Mouse (Mus musculus): ENCODE measurements around the gene Snapc1.
A peak's percentile ranks its signal among the peaks of the same experiment; 100 is the strongest.

Snapc1 gene

DNA sequence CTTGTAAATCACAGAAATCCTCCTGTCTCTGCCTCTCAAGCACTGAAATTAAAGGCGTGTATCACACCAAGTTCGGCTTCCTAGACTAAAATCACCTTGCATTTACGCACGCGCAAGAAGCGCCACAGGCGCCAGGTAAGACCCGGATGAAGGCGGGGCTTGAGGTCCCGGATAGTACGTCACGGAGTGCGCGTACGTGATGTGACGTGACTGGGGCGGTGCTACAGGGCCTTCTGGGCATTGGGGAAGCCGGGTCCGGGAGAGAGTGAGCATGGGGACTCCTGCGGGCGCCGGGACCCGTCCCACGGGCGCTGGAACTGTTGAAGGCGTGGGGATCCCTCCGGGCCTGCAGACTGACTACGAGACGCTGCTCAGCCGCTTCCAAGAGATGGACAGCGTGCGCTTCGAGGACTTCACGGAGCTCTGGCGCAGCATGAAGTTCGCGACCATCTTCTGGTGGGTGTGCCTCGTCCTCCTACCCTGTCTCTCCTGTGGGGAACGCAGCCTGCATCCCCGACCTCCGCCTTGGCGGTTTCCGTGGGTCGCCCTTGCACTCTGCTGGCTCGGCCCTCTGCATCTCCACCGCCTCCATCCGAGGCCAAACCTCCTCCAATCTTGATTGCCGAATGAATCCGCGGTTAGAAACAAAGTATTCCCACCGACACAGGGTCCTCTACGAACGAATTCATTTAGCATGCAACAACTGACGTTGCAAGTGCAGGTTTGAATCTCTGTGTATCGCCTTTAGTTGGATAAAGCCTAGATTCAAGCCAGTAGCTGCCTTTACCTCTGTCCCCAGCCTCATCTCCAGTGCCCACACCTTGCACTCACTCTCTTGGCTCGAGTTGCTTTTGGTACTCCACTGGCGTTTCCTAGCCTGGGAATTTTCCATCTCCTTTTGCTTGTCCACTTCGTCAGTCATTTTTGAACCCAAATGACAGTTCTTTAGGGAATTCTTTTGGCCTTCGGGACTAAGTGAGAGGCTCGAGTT, at the start of gene Snapc1:
TSS of gene Snapc1 (plus strand) at position 191 of the 991 bp plus-strand sequence.
- peak; percentile 97 for DNase-seq

DNA sequence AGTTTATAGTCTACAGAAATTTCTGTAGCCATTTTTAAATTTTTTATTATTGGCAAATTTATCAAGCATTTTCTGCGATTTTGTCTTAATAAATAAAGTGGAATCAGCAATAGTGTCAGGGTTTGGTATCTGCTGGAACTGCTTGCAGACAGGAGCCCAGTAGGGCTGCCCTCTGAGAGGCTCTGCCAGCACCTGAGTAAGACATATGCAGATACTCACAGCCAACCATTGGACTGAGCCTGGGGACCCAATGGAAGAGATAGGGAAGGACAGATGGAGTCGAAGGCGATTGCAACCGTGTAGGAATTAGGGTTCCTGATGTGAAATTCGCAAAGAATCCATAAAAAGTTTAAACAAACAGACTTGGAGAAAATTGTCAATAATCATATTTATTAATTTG, 45.8 kb upstream of the Snapc1 start:
- no peak for DNase-seq

DNA sequence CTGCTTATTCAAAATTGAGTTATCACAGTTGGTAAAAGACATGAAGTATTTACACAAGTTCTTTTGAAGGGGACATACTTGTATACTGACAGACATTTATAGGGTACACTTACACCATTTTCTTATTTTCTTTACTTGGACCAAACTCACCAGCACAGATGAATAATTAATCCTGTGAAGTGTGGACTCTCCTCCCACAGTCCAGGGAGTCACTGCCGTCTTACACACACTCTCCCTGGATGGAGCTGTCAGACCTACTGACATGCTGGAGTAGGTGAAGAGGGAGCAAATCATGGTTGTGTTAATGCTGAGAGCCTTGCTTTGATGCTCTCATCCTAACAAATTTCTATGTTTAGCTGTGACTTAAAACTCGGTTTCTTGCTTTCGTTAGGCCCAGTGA, 34.0 kb upstream of the Snapc1 start:
- DNase-seq: no peak

DNA sequence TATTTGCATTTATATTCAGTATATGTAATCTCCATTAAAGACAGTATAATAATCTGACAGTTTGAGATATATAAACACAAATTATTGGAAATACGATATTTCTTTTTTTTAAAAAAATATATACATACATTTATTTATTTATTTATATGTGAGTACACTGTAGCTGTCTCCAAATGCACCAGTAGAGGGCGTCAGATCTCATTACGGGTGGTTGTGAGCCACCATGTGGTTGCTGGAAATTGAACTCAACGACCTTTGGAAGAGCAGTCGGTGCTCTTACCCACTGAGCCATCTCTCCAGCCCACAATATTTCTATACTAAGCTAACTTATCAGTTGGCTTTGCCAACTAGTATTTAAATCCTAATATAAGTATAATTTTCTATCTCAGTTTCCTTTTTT, 33.0 kb upstream of the Snapc1 start:
- peak; percentile 41 for DNase-seq

DNA sequence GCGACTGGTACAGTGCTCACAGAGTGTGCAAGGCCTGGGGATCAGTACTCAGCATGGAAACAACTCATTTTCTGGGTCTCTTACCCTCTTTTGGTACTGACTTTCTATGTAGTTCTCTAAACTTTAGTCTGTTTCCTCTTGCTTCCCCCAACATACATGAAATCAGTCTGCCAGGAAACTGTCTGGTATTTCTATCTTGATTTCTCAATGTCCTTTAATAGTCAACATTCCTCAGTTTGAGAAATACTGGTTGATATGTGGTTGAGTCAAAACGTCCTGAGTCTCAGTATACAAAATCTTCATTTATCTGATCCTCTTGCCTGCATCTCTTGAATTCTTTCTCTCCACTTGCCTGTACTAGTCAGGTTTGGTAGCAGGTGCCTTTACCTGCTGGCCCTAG, 29.8 kb upstream of the Snapc1 start:
- no peak for DNase-seq

DNA sequence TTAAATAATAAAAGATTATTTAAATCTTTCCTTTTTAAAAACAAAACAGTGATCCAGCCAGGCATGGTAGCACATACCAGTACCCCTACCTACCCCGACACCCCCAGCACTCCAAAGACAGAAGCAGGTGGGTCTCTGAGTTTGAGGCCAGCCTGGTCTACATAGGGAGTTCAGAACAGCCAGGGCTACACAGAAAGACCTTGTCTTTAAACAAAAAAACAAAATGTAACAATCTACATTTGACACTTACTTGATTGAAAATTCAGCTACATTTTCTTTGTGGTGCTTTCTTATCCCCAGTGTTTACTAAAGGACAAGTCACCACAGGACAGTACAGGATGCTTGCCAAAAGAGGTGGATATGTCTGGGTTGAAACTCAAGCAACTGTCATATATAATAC, 26.9 kb upstream of the Snapc1 start, which contains the start of gene Gm49321:
TSS of gene Gm49321 (plus strand) at position 301 of the 400 bp plus-strand sequence.
- no peak for DNase-seq

DNA sequence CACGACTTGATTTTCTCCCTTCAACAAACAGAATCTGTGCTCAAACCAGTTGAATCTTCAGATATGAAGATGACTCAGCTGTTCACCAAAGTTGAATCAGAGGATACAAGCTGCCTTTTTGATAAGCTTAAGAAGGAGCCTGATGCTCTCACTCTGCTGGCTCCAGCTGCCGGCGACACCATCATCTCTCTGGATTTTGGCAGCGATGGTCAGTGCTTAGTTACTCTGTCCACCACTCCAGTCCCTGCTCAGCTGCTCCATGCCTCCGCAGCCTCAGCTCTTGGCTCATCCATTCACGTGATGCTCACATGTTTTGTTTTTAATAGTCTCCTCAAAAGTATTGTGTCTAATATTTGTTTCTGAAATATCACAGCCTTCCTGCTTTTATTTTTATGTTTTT, 24.7 kb upstream of the Snapc1 start:
- DNase-seq: no peak

DNA sequence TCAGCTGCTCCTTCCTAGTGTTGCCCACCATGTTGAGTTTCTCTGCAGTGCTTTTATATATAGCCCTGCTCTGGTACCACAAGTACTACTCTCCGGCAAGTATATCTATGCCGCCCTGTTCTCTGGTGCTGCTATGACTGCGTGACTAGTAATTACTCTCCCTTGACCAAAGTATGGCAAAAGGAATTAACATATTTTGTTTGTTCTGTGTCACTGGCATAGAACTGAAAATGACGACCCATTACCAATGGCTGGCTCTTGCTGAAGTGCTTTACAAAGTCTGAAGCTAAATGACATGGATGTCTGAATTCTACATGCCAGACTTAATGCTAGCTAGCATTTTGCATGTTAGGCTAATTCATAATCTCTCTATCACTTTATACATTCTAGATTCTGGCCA, 15.9 kb upstream of the Snapc1 start:
- no peak for DNase-seq

DNA sequence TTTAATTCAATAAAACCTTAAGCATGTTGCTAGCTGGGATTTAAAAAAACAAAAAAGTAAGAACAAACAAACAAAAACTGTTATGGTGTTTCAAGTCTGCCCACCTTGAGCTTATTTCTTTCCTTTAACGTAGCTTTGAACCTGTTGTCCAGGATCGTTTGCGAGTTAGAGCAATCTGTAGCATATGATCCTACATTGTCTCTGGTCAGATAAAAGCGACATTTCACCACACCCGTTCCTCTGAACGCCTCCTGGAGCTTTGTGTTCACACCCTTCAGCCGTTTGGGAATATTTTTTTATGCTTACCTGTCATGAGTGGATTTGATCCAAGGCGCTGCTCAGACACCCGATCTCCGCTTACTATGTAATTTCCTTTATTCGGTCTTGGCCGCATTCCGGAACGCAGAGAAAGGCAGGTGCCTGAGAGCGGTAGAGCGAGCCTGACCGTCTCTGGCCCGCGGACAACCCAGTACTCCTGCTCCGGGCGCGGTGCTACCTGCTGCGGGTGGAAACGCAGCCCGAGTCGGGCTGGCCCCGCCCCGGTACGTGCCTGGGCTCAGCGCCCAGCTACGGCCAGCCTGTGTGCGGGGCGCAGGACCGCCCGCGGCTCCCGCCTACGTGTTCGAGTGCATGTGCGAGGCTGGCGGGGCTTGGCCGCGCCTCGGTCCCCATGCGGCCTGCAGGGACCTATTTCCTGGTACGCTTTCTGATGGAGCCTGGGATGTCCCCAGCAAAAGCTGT, 14.8 kb upstream of the Snapc1 start:
- DNase-seq: peak; percentile 16

DNA sequence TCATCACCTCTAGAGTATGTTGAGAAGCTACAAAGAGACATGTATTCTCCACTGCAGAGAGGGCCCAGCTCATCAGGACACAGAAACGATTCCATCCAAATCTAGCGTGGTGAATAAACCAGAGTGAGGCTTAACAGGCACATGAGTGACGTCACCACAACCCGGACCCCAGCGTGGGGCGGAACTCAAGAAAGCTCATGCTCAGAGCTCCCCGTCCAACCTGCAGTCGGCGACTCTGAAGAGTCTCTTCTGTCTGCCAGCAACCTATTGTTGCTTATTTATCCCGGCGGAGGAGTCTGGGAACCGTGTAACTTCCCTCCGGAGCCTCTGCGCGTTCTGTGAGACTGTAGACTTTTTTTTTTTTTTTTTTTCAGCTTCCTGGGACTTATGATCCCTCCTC, 11.4 kb upstream of the Snapc1 start:
- peak; percentile 57 for DNase-seq

DNA sequence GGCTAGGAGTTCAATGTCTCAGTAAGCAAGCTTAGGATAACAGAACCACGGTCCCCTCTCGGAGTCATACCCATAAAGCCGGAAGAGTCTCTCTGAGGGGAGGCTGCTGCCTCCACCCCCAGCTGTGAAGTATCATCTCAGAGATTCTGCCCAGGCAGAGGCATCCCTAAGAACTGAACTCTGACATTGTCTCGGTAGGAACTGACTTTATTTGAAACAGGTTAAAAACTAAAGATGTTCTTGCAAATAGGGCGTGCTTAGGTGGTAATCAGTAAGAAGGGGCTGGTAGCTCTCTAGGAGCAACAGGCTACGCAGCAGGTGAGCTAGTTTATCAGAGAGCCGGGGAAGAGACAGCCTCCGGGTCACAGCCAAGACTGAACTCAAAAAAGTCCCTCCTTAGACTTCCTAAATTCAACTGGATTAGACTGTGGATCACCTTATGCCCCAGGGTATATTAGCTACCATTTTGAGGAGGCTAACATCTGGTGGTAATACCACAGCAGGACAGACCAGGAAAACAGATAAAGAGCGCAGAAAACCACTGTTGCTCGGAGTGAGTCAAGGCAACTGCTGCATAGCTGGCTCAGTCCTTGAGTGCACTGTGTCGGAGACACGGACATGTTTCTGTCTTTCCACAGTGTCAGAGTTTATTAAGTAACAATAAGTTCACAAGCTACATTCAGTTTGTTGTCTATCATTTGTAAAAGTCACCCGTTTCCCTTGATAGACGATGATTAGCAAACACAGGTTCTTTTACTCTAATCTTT, 10.7 kb upstream of the Snapc1 start:
- no peak for DNase-seq

DNA sequence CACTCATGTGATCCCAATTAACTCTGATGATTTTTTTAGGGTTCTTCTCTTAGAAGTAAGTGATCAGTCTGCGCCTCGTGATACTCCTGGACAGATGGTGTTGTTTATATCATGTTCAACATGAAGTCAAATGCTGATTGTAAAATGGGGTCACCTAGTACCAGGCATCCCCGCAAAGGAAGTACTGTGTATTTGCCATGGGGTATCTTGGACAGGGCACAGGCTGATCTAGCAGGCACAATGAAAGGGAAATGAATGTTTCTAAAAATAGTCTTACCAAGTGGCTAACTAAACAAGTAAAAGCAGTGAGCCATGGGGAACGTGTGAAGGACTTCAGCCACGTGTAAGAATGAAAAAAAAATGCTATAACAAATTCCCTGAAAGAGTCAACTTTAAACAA, 9.5 kb upstream of the Snapc1 start:
- DNase-seq: no peak

DNA sequence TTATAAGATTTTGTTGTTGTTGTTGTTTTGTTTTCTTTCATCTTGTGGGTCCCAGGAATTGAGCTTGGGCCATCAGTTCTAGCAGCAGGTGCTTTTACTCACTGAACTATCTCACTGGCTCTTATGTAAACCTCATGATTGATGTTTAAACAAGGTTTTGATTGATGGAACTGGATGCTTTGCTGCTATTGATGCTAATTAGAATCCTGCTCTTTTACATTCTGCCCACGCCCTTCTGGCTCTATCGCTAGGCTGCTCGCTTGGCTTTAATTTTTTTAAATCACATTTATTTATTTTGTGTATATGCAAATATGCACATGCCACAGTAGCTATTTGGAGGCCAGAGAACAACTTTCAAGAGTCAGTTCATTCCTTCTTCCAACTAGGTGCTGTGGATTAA, 6.6 kb upstream of the Snapc1 start:
- DNase-seq: no peak

DNA sequence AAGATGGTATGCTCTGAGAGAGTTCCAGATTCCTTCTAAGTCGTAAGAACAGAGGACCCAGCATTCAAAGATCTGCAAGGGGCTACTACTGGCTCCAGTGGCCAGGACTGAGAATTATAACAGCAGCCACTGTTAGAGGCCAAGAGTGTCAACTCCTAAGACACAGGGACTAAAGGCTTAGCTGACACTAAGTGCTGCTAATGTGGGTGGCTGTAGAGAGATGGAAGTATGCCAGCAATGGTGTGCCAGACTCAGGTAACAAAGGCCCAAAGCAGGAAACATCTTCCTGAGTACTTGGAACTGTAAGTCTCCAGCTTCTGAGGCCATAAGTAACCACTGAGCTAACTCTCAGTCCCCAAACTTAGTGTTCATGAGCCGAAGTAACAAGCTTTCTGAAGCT, 5.5 kb upstream of the Snapc1 start:
- no peak for DNase-seq

DNA sequence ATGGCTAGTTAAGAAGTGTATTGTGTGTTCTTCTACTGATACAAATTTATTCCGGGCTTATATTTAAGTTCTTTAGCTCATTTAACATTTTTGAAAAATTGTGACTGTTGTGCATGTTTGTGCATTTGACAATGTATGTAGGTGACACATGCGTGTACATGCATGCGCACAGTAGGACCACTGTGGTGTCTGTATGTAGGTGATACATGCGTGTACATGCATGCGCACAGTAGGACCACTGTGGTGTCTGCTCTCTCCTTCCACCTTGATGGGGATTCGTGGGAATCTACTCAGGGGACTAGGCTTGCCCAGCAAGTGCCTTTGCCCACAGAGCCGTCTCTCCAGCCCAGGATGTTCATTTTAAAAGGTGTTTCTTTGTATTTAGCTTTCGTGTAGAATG, 4.9 kb downstream of the Snapc1 start:
- no peak for DNase-seq

DNA sequence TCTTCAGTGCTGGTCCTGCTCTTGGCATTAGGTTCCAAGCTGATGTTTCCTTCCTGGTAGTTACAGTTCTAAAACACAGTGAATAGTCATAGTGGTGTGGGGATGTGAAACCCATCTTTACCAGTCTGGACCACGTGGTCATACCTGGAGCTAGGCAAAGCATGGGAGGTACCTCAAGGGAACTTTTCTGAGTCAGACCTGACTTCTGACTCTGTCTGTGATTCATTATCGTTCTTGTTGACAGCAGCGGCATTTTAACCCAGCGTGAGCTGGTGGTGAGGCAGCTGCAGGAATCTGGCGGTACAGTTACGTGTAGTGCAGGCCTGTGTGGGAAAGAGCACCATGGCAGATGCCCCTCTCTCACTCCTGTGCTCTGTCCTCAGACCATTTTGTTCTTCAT, 10.3 kb downstream of the Snapc1 start:
- DNase-seq: no peak

DNA sequence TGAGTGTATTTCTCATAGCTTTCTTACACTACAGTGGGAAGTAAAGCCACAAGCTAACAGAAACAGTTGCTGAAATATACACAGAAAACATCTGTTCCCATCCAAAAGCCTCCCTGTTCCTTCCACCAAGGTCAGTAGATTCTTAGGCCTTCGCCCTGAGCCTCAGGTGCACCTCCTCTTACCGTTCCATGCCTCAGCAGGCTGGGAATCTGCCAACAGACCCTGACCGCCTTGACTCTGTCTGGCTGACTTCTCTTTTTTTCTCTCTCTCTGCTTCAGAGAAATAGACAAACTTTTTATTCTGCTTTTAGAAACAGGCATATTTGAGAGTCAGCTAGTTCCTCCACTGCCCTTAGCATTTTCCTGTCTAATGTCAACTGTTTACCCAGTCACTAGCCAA, 13.9 kb downstream of the Snapc1 start:
- no peak for DNase-seq

DNA sequence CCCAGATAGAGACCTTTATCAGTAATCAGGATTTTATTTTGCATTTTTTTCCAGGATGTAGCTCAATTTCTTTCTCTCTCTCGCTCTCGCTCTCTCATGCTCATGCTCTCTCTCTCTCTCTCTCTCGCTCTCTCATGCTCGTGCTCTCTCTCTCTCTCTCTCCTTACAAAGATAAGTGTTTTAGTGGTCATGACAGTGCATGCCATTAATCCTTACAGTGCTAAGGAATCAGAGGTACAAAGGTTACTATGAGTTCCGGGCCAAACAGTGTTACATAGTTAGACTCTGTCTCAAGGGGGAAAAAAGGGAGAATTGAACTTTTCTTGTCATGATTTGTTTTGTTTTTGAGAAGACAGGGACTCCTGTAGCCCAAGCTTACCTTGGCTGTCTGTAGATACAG, 15.4 kb downstream of the Snapc1 start:
- DNase-seq: no peak

DNA sequence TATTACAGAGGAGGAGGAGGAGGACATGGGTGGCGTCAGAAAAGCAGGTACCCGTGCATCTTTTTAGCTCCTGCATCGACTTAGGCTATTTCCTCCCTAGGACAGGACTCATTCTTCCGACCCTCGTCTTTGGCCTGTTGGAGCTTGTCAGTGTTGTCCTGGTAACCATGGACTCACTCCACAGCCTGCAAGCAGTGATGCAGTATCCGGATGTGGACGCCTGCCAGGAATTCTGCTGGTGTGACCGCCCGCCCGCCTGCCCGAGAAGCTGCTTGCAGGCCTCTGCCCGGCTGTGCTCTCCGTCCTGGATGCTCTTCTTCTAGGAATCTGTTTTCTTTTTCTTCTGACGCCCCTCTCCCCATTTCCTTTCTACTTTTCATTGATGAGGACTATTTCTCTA, 18.3 kb downstream of the Snapc1 start:
- DNase-seq: peak; percentile 89

DNA sequence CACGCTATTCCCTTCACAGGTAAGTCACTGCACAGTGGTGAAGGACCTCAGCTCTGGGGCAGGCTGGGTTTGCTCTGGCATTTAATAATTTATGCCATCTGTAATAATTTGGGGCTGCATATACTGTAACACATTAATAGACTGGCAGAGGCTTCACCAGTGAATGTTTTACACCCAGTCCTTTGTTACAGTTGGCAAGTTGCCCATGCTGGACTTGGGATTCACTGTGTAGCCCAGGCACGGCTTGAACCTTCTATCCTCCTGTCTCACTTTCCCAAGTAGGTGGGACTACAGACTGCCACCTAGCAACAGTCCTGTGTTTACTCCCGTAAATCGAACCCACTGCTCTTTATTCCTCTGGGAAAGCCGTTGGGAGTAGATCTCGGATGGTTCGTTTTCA, 22.0 kb downstream of the Snapc1 start:
- no peak for DNase-seq

DNA sequence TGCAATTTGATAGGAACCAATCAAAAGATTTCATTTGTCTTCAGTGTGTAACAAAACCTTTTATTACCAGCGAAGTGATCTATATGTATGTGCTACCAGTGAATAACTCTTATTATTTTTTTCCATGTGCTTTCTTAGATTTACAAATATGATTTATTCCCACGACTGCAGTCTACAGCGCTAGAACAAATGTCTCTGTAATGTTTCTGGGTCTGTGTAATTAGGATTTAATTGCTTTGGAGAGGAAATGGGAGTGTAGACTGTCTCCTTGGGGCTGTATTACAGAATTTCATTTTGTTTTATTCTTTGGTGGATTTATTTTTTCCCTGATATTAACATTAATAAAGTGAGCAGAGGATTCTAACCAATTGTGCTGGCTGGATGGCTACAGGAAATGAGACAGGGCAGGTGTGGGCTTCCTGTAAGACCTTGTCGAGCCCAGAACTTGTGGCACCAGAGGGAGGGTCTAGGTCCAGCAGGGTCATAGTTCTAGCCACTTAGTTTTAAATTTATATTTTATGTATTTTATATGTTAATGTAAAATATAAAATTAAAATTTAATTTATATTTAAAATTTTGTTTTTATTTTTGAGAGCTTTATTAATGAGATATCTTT, 24.2 kb downstream of the Snapc1 start:
- no peak for DNase-seq

DNA sequence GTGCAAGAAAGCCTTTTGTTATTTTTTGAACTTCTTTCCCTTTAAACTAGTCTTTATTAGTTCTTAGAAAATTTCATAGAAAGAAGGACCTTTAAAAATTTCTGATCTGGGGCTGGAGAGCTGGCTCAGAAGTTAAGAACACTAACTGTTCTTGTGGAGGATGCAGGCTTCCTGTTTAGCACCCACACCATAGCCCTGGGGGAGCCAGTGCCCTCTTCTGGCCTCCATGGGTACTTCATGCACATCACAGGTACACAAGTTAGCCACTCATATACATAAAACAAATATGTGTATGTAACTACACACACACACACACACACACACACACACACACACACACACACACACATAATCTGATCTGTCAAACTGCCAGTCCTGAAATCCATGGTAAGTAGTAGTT, 25.3 kb downstream of the Snapc1 start:
- DNase-seq: peak; percentile 61

DNA sequence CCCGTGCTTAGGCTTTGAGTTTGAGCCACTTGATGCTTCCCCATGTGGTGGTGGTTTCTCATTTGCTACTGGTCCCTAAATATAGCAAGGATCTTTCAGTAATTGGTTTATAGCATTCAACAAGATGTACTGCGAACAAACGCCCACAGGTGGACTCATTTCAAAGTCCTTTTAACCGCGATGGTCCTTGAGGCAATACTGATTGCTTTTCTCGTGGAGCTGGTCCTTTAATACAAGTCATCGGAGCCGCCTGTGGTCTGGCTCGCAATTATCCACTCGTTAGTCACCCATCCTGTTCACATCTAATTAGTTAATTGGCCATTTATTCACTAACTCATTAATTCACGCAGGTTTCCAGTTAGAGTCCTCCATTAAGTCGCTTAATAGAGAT, 32.6 kb downstream of the Snapc1 start:
- no peak for DNase-seq
